Mouse (Mus musculus) neutrophil, adult 5-6 weeks (primary cell): ENCODE results near the gene Snx29. TPM values are rescaled to one million over a fixed set of nuclear protein-coding genes. Genes with fewer than 3 reads are reported as not detected.
A peak's percentile ranks its signal among the peaks of the same experiment; 100 is the strongest.
"Not testable (repeated sequence)": the region's sequence is repeated elsewhere in the genome, so short reads cannot be mapped to it uniquely, and the experiment has no call there.

ENCODE experiments used
- ATAC-seq: fragments of 151-379, 151-347 bp; 2 replicates; pipeline ENCODE4 v1.8.0; 2017; ENCODE audit warnings: mild to moderate bottlenecking, moderate TSS enrichment; ENCODE audit not compliant: insufficient number of reproducible peaks, poor library complexity, low FRiP score, severe bottlenecking; ENCODE audit errors: extremely low read depth
- total RNA-seq: library from RNA; stranded (forward); fragments of 200-1000 nt; gene quantifications from 2 replicates; pipeline ENCODE4 v1.2.3, GENCODE M21; 2017

Gene Snx29
- total RNA-seq, 1 experiment from 2014 or later: 135 TPM

DNA sequence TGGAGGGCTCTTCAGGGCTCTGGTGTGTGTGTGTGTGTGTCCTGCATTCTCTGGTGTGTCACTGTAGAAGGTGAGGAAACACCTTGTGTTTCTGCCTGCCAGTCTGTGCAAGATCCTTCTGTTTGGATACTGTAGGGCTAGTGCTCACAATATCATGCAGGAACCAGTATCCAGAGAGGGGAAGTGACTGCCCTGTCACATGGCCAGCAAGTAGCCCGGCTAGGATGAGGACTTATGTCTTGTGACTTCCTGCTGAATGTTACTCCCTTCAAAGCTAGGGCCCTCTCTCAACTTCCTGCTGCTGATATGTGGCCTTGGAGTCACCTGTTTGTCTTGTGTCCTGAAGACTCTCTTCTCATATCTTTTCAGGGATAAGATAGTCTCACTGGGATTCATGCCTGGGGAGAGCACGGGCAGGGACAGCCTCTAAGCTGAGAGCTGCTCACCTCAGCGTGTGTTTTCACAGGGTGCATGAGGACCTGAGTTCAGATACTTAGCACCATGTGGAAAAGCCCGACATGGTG is 20.6 kb downstream of the Snx29 start:
- ATAC-seq: peak; percentile 66

DNA sequence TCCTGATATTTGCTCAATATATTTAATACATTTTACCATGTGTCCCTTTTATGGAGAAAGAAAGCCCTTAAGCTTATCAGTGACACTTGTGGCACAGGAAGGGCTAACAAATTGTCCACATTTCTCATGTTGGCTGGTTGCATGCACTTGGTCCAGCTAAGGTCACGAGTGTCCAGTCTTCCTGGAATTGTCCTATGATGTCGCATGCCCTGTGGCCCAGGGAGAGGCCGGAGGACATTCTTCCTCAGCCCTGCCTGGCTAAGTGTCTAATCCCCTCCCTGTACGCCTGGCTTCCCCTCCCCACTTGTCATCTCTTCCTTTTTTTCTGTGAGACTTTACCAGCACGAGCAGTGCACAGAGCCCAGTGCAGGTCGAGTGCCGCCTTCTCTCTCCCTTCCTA is 29.2 kb downstream of the Snx29 start:
- no peak for ATAC-seq

DNA sequence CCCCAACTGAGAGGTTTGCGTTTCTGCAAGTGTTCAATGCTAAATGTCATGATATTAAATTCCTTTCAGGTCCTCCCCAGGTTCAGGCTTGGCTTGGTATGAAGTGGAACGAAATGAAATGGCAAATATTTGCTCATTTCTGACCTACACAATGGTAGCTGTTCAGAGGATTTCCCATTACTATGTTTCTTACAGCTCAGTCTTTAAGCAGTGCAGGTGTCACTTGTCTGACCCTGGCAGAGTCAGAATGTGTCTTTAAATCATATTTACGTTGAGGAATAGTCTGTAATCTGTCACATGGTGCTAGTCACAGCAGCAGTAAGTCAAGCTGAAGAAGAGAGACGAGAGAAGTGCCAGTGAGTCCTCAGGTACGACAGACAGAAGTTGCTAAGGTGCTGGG is 36.5 kb downstream of the Snx29 start:
- ATAC-seq: no peak

DNA sequence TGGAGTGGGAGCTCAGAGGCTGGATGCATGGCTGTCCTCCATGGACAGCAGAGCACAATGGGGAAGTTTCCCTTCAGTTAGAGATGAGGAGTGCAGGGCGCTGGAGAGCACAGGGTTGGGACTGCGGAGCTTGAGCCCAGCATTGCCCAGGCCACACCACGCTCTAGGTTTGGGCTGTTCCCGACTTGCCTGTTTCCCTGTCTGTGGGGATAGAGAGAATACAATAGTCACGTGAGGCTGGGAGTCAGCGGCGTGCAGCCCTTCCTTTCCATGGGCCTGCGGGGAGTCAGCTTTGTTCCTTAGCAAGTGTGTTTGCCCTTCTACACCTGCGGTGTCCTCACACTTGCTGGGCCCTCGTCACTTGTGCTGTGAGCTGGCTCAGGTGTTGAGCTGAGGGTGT is 37.2 kb downstream of the Snx29 start:
- no peak for ATAC-seq

DNA sequence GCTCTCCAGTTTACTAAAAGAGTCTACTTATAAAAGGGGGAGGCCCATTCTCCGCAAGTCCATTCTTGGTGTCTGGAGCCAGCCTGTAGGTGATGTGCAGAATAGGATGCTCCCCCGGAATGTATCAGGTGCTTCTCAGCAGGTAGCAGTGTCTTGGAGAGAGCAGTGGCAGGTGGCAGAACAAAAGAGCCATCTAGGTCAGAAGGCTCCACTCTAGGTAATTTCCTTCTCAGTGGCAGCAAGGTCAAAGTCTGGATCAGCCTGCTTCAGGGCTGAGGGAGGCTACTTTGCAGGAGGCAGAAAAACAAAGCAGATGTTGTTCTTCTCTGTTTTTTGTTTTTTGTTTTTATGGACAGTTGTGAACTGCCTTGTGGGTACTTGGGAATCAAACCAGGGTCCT is 37.9 kb downstream of the Snx29 start:
- not testable (repeated sequence) for ATAC-seq

DNA sequence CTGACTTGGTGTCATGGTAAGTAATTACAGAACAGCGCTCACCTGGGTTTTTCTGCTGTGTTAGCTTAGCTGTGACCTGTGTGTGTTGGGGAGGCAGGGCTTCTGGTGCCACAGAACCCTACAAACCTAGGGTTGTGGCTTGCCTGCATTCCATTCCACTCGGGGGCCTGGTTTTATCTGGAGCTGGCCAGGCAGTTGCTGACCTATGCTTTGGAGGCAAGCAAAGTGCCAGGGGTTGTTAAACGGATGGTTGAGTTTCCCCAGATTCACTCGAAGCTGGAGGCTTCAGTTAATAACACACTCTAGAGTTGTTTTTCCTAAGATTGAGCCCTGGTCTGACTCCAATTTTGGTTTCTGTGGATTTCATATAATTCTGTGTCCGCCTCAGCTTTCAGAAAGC is 42.9 kb downstream of the Snx29 start:
- ATAC-seq: no peak

DNA sequence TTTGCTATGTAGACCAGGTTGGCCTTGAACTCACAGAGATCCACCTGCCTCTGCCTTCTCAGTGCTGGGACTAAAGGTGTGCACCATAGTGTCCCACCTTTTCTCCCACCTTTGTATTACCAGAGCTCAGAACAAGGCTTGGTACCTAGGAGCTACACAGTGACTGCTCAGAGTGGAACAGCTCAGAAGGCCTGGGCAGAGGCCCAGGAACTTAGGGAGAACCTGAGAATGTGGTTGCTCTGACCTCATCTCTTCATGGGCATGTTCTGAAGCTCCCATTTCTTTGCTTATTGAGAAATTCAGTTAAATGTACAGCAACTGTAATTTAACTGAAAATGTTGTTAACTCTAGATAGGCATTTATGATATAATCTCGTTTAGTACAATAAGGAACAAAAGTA is 44.1 kb downstream of the Snx29 start:
- ATAC-seq: no peak

DNA sequence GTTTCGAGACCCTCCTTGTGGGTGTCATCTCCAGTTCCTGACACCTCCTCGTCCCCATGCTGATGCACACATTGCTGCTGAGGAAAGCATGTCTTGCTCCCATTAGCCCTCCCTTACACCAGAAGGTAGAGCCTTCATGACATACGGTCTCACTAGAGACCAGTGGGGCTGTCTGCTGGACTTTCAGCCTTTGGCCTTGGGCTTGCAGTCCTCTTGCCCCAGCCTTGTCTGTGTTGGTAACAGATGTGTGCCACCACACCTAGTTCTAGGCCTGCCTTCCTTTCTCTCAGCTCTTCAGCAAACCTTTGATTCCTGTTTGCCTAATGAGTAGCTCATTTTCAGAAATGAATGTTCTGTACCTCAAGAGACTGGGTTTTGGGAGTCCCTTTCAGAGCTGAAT is 45.7 kb downstream of the Snx29 start:
- no peak for ATAC-seq

DNA sequence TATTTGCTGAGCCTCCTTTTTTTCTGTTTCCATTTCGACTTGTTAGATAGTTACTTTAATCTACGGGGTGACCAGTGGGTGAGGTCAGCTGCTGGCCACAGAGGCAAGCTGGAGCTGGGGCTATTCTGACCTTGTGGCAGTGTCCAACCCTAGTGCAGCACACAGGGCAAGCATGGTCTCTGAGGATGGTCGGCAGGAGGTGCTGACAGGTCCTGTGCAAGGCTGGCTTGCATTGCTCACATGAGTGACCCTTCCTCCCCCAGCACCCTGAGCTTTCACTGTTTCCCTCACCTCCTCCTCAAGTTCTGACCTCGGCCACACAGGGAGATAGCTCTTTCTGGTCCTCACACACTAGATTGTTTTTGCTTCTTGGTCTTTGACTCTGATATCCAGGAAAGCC is 46.5 kb downstream of the Snx29 start:
- no peak for ATAC-seq

DNA sequence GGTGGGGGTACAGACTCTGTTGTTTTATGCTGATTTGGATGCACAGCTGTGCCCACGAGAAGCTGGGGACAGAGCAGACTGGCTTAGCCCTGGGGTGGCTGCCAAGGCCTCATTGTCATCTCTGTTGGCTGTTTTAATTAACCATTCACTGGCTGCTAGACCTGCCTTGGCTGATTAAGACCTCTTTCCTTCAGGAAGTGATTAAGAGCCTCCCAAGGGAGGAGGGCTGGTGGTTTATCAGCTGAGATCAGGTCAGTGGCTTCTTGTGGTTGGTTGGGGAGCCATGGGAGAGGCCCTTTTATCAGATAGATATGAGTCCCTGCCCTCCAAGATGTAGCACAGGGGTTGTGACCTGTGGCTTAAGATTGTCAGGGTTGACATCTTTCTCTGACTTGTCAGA is 46.9 kb downstream of the Snx29 start:
- no peak for ATAC-seq

DNA sequence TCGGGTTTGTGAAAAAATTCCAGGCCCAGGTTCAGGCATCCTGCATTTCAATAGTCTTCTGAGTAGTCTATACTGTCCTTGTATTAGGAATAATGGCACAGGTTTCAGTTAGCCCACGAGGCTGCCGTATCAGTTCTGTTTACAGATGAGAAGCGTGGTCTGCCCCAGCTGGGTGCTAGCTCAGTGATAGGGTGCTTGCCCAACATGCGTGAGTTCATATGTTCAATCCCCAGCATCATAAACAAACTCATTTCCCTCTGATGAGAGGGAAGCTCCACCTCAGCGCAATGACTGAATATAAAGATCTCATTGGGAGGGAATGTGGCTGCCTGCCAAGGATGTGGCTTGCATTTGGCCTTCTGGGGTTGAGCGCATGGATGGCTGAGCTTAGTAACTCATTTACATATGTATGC is 47.4 kb downstream of the Snx29 start:
- ATAC-seq: 0 out of 2 replicates have a peak, but pooled peaks have one; percentile 6

DNA sequence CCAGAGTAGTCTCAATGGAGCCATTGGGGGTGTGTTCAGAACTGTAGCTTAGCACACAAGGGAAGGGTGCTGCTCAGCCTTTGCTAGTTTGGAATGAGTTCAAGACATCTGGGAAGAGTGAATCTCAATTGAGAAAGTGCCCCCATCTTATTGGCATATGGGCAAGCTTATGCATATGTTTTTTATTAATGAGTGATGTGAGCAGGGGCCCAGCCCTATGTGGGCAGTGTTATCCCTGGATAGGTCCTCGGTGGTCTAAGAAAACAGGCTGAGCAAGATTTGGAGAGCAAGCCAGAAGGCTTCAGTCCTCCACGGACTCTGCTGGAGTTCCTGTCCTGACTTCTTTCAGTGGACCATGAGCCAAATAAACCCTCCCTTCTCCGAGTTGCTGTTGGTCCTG is 56.6 kb downstream of the Snx29 start:
- no peak for ATAC-seq

DNA sequence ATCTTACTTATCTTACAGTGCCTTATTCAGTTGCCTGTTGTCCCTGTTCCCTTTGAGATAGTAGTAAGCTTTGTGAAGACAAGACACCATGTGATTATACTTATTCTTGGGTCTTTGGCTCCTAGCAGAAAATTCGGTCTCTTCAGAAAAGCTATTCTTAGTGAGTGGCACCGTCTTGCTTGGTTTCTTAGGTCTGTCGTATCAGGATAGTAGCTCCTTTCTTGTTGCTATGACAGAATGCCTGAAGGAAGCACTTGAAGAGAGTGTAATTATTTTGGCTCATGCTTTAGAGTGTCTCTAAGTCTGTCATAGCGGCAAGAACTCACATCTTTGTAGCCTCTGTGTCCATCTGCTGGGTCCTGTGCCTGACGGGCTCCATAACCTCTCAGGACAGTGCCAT is 57.3 kb downstream of the Snx29 start:
- ATAC-seq: no peak

DNA sequence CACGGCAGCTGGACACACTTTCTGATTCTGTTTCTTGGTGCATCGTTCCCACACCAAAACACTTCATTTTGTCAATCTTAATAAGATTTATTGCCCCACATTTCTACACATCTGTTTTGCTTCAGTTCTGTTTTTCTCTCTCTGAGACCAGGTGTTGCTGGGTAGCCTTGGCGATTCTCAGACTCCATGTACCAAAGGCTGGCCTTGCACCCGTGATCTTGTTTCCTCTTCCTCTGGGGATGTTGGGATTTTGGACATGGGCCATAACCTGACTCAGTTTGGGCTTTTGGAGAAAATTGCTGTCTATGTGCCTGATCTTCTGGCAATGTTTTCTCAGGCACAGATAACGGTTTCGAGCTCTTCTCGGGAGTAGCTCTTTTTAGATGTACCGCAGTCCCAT is 58.2 kb downstream of the Snx29 start:
- no peak for ATAC-seq

DNA sequence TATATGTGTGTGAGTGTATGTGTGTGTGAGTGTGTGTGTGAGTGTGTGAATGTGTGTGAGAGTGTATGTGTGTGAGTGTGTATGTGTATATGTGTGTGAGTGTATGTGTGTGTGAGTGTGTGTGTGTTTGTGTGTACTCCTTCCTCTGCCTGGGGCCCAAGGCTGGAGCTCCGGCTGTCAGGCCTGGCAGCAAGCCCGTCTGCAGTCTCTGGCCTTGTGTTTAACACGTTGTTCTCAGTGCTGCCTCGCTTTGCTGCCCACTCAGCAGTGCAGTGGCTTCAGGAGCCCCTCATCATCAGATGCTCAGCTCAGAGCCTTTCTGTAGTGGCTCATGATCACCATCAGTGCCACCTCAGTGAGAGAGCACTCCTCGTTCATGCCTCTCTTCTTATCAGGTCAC is 61.7 kb downstream of the Snx29 start:
- no peak for ATAC-seq

DNA sequence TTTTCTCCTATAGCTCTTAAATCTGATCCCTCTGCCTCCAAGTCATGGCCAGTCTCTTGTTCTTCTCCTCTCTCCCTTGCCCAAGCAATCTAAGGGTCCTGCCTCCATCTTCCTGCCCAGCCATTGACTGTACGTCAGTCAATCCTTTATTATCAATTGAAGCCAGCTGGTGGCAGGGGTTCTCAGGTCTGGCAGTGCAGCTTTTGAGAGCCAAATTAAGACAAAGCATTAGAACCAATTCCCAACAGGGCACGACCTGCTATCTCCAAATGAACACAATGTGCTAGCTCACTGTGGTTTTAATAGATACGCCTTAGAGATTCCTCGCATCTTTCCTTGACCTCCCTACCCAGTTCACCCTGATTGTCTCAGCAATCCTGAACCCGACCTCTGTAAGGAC is 62.4 kb downstream of the Snx29 start:
- ATAC-seq: no peak

DNA sequence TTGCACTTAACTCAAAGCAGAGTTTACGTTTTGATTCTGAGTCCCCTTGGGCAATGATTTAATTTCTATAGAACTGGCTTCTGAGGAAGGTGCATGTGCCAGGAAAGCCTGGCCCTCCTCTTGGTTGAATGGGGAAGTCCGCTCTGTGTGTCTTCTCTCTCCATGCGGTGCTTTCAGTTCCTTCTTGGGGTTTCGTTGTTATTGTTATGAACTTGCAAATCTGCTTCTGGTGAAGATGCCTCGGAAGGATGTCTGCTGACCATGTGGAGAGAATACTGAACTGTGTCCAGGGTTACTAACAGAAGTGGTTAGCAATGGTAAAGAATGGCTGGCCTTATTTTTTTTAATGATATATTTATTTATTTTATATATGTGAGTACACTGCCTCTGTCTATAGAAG is 63.1 kb downstream of the Snx29 start:
- peak; percentile 94 for ATAC-seq

DNA sequence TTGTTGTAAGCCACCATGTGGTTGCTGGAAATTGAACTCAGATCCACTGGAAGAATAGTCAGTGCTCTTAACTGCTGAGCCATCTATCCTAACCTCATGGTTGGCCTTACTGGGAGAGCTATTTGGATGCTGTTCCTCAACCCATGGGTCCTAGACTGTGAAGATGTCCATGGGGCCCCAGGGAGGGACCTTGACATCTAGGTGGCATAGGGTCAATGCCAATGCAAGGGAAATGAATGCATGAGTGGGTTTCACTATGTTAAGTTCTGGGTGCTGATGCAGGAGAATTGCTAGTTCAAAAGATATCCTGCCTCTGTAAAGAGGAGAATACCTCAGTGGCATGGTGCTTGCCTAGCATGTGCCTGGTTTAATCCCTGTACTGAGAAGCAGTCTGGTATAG is 63.5 kb downstream of the Snx29 start:
- ATAC-seq: no peak

DNA sequence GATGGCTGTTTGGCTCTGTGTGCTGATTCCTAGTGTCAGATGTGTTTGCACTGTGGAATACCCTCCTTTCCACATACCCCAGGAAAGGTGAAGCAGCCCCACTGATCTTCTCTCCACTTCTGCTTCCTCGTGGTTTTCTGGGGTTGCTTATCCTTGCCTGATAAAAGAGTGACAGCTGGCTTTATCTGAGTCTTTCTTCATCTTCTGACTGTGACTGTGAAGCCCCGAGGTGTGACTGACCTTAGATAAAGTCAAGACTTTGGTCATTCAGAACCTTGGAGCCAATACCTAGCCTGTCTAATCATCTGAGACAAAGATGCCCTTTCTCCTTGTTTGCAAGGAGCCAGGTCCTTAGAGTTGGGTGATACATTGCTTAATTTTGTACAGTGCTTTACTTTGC is 65.4 kb downstream of the Snx29 start:
- ATAC-seq: no peak

DNA sequence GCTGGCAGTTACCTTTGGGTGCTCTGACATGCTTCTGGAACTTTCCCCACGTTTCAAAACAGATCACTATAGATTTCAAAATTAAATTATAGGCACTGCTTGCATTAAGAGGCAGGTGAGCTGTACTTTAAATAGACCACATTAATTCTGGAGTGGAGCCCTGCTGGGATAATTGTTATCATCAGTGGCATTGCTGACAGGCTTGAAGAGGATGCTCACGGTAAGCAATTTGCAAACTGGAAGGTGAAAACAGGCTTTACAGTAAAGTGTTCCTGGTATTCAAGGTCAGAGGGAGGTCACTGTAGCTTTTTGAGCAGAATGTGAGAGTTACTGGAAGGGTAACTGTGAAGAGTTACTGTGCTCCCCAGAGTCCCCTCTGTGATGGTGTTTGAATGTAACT is 66.6 kb downstream of the Snx29 start:
- ATAC-seq: no peak

DNA sequence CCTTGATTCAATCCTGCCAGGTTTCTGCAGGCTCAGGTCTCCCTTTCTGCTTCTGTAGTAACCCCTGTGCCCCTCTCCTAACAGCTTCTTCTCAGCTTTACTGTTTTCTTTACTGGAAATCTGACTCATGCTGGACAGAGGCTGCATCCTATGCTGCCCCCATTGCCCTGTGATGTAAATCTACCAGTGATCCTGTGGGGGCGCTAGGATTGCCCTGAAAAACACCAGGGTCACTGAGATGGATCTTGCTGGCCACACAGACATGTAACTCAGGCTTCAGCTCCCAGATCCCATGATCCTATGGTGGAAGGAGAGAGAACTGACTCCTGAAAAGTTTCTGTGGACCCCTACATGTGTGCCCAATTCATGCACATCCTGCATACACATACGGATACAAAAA is 73.9 kb downstream of the Snx29 start:
- no peak for ATAC-seq

DNA sequence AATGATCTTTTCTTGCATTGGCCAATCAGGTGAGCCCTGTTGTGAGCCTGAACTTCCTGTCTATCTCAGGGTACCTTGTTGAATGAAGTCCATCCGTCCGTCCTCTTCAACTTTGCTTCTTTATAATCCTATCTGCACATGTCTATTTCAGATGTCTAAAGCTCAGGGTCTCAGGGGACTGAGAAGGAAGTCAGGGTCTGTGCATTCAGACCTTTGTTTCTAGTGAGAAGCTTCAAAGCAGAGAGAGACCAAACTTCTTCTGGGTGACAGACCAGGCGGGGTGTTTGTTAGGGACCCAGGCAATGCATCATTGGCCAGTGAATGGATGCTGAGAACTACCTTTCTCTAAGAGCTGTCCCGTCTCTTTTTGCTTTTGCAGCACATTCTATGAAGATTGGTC is 76.7 kb downstream of the Snx29 start:
- peak; percentile 43 for ATAC-seq
